Mouse (Mus musculus) retina, embryonic 14.5 days (tissue): ENCODE data around the gene Hscb.

ENCODE experiments used
- DNase-seq: peaks from one replicate; pipeline ENCODE4 v3.0.0-alpha.2; 2015; ENCODE audit warnings: low spot score

Hscb gene

DNA sequence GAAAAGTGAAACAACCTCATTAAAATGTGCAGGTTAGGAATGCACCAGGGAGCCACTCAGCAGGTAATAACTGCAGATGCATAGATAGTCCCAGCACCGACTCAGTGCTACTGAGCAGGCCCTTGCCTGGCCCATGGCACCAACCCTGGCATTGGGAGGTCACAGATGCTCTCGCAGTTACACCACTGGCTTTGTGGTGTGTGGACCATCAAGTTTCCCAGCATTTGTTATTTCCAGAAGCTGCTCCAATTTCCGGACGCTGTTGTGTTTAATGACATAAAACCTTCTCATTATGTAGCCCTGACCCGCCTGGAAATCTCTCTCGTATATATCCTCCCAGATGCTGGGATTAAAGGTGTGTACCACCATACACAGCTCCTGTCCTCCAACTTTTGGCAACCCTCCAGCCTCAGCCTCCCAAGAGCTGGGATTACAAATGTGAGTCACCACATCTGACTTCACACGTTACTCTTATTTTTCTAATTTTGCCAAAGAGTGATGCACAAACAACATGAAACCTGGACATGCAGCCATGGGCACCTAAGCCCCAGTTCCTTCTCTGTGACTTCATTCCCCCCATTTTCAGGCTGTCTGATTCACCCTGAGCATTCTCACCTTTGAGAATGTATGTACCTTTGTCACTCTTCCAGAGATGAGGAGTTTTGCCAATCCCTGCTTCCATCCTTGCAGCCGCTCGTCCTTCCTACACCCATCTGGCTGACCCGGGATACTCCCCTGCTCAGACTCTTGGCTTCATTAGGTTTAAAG lies 58.6 kb downstream of the Hscb start:
- no peak for DNase-seq

DNA sequence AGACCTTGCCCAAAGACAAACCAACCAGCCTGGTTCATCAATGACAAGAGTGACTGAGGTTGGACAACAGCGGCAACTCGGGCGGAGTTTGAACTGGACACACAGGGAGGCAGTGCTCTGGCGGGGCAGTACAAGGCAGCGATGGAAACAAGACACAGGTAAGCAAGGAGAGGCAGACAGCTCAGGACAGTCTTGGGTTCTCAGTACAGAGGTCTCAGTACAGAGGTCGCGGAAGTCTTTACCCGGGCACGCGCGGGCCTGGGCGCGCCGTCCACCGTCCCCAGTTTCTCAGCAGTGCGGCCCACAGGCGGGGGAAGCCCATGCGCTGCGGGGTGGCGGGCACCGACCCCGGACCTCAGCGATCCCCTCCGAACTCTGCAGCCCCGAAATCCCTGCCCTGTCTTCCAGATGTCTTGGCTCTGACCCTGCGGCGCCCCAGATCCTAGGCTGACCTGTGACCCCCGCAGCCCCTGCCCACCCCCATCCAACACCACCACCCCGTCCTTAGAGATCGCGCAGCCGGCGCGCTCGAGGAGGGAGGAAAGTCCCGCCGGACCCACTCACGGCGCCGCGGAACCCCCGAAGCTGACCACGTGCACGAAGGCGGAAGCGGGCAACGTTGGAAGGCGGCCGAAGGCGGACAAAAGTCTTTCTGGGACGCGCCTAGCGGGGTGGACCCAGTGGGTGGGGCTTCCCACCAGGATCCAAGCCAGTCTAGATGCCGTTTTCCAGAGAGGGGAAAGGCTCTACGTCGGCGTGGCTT lies 59.4 kb downstream of the Hscb start, which contains the start of gene Pus1:
Pus1 (minus strand) TSS at position 662 of the 763 bp plus-strand sequence.
- peak; percentile 93 for DNase-seq

DNA sequence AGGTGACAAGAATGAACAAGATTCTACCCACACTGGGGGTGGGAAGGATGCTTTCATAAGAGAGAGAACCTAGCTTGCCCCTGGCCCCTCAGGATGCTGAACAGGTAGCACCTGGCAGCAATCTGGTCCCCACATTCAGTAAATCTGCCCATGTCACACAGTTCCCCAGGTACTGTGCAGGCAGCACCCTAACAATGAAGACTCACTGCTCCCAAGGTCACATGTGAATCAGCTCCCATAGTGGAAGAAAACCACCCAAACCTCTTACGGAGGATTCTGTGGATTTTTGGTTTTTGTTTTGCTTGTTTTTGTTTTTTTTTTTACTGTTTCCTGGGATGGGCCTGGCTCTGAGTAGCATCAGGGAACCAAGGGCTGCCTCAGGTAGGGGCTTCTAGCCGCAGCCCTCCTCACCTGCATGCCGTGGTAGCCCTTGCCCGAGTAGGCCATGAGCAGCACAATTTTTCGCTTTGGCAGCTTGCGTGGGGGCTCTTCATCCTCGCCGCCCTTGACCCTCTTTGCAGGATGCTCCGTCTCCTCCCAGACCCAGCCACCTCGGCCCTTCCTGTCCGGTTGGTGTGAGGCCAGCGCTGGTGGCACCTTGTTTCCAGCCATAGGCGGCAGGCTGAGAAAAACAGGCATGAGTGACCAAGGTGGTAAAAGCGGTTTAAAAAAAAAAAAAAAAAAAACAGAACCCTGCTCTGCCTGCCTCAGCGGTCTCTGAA lies 60.1 kb downstream of the Hscb start:
- DNase-seq: no peak
